Mouse (Mus musculus): Measurements from ENCODE around the gene Mr1. TPM values are rescaled to one million over a fixed set of nuclear protein-coding genes. Genes with fewer than 3 reads are reported as not detected.

Mr1 gene
- total RNA-seq, 1 experiment: not detected

DNA sequence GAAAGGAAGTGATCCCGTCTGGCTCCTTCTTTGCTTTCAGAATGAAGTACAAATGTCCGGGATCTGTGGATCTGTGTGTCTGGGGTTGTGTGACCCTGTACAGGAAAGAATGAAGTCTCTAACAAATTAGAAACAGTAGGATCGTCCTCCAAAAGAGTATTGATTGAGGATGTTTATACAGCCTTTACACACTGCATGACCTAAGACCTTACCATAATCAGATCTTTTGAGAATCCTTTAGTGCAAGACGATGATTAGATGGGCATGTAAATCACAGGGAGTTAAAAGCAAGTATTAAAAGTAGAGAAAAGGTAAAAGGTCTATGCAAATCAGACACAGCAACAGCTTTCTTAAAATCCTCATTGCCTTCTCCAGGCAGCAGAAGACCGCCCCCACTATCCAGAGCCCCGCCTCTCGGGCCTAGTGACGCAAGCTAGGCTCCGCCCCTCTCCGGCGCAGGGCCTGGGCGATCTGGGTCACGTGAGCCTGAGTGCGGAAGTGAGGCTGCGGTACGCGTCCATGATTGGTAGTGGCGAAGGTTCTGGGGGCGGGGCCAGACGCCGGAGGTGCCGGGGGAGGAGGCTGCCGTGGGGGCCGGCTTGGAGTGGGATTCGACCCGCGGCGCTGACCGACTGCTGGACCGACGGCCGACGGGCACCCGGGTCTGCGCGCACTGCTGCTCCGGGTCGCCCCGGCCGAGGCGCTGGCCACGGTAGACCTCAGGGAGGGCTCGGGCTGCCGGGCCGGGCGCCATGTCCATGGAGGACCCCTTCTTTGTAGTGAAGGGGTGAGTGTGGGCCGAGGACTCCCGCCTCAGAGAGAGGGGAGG lies 11.7 kb upstream of the Mr1 start, which contains the start of gene Stx6:
TSS of gene Stx6 (plus strand) at position 575 of the 829 bp plus-strand sequence.
- TF ChIP-seq CHD2 (IDR thresholded peaks at IDR 0.05; ENCODE audit: low read depth, low read length) (no peak), HCFC1 (IDR thresholded peaks at IDR 0.05; ENCODE audit: borderline replicate concordance, insufficient read depth, low read length) (no peak), ZNF384 (IDR thresholded peaks at IDR 0.05; ENCODE audit: low read depth, low read length) (no peak), ZC3H11A (IDR thresholded peaks at IDR 0.05; ENCODE audit: borderline replicate concordance, low read depth, low read length) (no peak), MAFK (IDR thresholded peaks at IDR 0.05; ENCODE audit: insufficient read depth, low read depth, low read length) (no peak)
- H3K36me3 ChIP-seq (ENCODE audit: control insufficient read depth, insufficient read depth, low read length, poor library complexity, severe bottlenecking): no peaks in the 10 kb centered on the region
- peak; percentile 93 for DNase-seq (ENCODE audit: low read depth, low spot score)
- H3K9me3 ChIP-seq (ENCODE audit: control insufficient read depth, insufficient read depth, low read depth, low read length): no peaks in the 10 kb centered on the region
- peak within 1 kb of the TSS; percentile 84 to 98 for H3K4me3 ChIP-seq (ENCODE audit: insufficient read depth in 1 of 2, low read depth in 1 of 2, low read length in 2 of 2, poor library complexity in 1 of 2, severe bottlenecking in 1 of 2)
- in situ Hi-C loops (cut with MboI; ENCODE audit: low sequenced_read_pairs in 2 of 2, unreplicated experiment in 2 of 2): no loop called here
- H3K27ac ChIP-seq (ENCODE audit: insufficient read depth, low read depth, low read length, poor library complexity, severe bottlenecking): no peak within 1 kb of the TSS
- peak within 1 kb of the TSS; percentile 70 for H3K9ac ChIP-seq (ENCODE audit: insufficient read depth, low read depth, low read length, poor library complexity, severe bottlenecking)
- H3K4me1 ChIP-seq (ENCODE audit: control insufficient read depth in 2 of 2, insufficient read depth in 2 of 2, low read length in 2 of 2, poor library complexity in 1 of 2): peaks cover 2 to 4% of the 10 kb centered on the region in 2 experiments; a peak in 3 of 4 replicates

DNA sequence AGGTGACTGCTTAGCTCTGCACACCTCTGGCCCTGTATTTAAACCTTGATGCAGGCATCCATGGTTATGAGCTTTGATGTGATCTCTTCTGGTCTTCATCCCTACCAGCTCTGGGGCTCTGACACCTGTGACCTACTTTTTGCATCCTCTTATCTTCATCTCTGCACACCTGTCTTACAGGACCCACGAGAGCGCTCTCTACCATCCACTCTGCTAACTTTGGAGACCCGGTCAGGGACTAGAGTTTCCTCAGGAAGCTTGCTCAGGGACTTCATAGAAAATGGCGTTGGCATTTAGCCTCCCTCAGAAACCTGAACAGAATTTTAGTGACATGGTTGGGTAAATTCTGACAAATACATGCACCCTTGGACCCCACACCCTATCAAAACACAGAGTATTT lies 7.3 kb upstream of the Mr1 start:
- no peak overlapping the region for H3K27ac ChIP-seq (ENCODE audit: insufficient read depth, low read depth, low read length, poor library complexity, severe bottlenecking)
- H3K9me3 ChIP-seq (ENCODE audit: control insufficient read depth, insufficient read depth, low read depth, low read length): no peaks in the 10 kb centered on the region
- H3K9ac ChIP-seq (ENCODE audit: insufficient read depth, low read depth, low read length, poor library complexity, severe bottlenecking): no peak overlapping the region
- DNase-seq (ENCODE audit: low read depth, low spot score): no peak
- H3K4me3 ChIP-seq (ENCODE audit: insufficient read depth in 1 of 2, low read depth in 1 of 2, low read length in 2 of 2, poor library complexity in 1 of 2, severe bottlenecking in 1 of 2): no peak overlapping the region
- TF ChIP-seq CHD2 (IDR thresholded peaks at IDR 0.05; ENCODE audit: low read depth, low read length) (no peak), ZC3H11A (IDR thresholded peaks at IDR 0.05; ENCODE audit: borderline replicate concordance, low read depth, low read length) (no peak), MAFK (IDR thresholded peaks at IDR 0.05; ENCODE audit: insufficient read depth, low read depth, low read length) (no peak), HCFC1 (IDR thresholded peaks at IDR 0.05; ENCODE audit: borderline replicate concordance, insufficient read depth, low read length) (no peak), ZNF384 (IDR thresholded peaks at IDR 0.05; ENCODE audit: low read depth, low read length) (no peak)
- no peaks in the 10 kb centered on the region for H3K36me3 ChIP-seq (ENCODE audit: control insufficient read depth, insufficient read depth, low read length, poor library complexity, severe bottlenecking)
- peaks cover 0 to 7% of the 10 kb centered on the region in 2 experiments; a peak in 2 of 4 replicates for H3K4me1 ChIP-seq (ENCODE audit: control insufficient read depth in 2 of 2, insufficient read depth in 2 of 2, low read length in 2 of 2, poor library complexity in 1 of 2)
- in situ Hi-C loops (cut with MboI; ENCODE audit: low sequenced_read_pairs in 2 of 2, unreplicated experiment in 2 of 2): no loop called here

DNA sequence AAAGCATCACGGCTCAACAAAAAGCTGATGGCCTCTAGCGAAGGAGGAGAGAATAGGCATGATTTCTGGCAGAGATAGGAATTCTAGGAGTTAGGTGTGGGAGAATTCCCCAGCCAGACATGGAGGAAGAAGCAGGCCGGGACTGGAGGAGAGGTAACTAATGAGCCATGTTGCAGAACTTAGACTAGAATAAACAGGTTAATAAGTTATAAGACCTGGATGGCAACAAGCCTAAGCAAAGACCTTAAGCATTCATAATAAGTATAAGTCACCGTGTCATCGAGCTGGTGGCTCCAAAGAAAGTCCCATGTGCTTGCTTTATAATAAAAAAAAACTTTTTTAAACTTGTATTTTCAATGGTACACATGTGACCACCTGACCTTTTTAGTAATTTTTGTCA lies 4.2 kb upstream of the Mr1 start:
- in situ Hi-C loops (cut with MboI; ENCODE audit: low sequenced_read_pairs in 2 of 2, unreplicated experiment in 2 of 2): no loop called here

DNA sequence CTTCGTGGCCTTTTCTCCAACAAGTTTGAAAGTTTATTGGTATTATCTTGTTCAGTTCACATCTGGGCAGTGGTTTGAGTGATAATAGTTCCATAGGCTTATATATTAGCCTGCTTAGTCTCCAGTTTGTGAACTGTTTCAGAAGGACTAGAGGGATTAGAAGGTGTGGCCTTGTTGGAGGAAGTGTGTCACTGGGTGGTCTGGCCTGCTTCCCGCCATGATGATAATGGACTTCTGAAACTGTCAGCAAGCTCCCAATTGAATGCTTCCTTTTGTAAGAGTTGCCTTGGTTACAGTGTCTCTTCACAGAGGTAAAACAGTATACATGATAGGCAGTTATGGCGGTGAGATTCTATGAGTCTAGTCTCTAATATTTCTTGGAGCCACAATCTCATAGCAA lies 2.8 kb upstream of the Mr1 start:
- H3K27ac ChIP-seq (ENCODE audit: insufficient read depth, low read depth, low read length, poor library complexity, severe bottlenecking): no peak overlapping the region
- H3K4me3 ChIP-seq (ENCODE audit: insufficient read depth in 1 of 2, low read depth in 1 of 2, low read length in 2 of 2, poor library complexity in 1 of 2, severe bottlenecking in 1 of 2): no peak overlapping the region
- TF ChIP-seq ZC3H11A (IDR thresholded peaks at IDR 0.05; ENCODE audit: borderline replicate concordance, low read depth, low read length) (no peak), MAFK (IDR thresholded peaks at IDR 0.05; ENCODE audit: insufficient read depth, low read depth, low read length) (no peak), HCFC1 (IDR thresholded peaks at IDR 0.05; ENCODE audit: borderline replicate concordance, insufficient read depth, low read length) (no peak), ZNF384 (IDR thresholded peaks at IDR 0.05; ENCODE audit: low read depth, low read length) (no peak), CHD2 (IDR thresholded peaks at IDR 0.05; ENCODE audit: low read depth, low read length) (no peak)
- in situ Hi-C loops (cut with MboI; ENCODE audit: low sequenced_read_pairs in 2 of 2, unreplicated experiment in 2 of 2): no loop called here
- no peaks in the 10 kb centered on the region for H3K9me3 ChIP-seq (ENCODE audit: control insufficient read depth, insufficient read depth, low read depth, low read length)
- peaks cover 0 to 7% of the 10 kb centered on the region in 2 experiments; a peak in 1 of 4 replicates for H3K4me1 ChIP-seq (ENCODE audit: control insufficient read depth in 2 of 2, insufficient read depth in 2 of 2, low read length in 2 of 2, poor library complexity in 1 of 2)
- H3K9ac ChIP-seq (ENCODE audit: insufficient read depth, low read depth, low read length, poor library complexity, severe bottlenecking): no peak overlapping the region
- no peaks in the 10 kb centered on the region for H3K36me3 ChIP-seq (ENCODE audit: control insufficient read depth, insufficient read depth, low read length, poor library complexity, severe bottlenecking)
- no peak for DNase-seq (ENCODE audit: low read depth, low spot score)

More for the DNA sequence above, 4.2 kb upstream of the Mr1 start:
- Histone ChIP-seq H3K36me3 (ENCODE audit: control insufficient read depth, insufficient read depth, low read length, poor library complexity, severe bottlenecking) (no peaks in the 10 kb centered on the region), H3K9me3 (ENCODE audit: control insufficient read depth, insufficient read depth, low read depth, low read length) (no peaks in the 10 kb centered on the region), H3K9ac (ENCODE audit: insufficient read depth, low read depth, low read length, poor library complexity, severe bottlenecking) (no peak overlapping the region), H3K27ac (ENCODE audit: insufficient read depth, low read depth, low read length, poor library complexity, severe bottlenecking) (no peak overlapping the region), H3K4me3 (ENCODE audit: insufficient read depth in 1 of 2, low read depth in 1 of 2, low read length in 2 of 2, poor library complexity in 1 of 2, severe bottlenecking in 1 of 2) (no peak overlapping the region), H3K4me1 (ENCODE audit: control insufficient read depth in 2 of 2, insufficient read depth in 2 of 2, low read length in 2 of 2, poor library complexity in 1 of 2) (peaks cover 0 to 7% of the 10 kb centered on the region in 2 experiments; a peak in 1 of 4 replicates)
- TF ChIP-seq ZNF384 (IDR thresholded peaks at IDR 0.05; ENCODE audit: low read depth, low read length) (no peak), MAFK (IDR thresholded peaks at IDR 0.05; ENCODE audit: insufficient read depth, low read depth, low read length) (no peak), HCFC1 (IDR thresholded peaks at IDR 0.05; ENCODE audit: borderline replicate concordance, insufficient read depth, low read length) (no peak), CHD2 (IDR thresholded peaks at IDR 0.05; ENCODE audit: low read depth, low read length) (no peak), ZC3H11A (IDR thresholded peaks at IDR 0.05; ENCODE audit: borderline replicate concordance, low read depth, low read length) (no peak)
- DNase-seq (ENCODE audit: low read depth, low spot score): no peak
